Mouse (Mus musculus) thymus, postnatal 25 days (tissue): ENCODE results near the gene Ccdc69.

Experiments
- DNase-seq: peaks from one replicate; pipeline ENCODE4 v3.0.0; 2022

The Ccdc69 gene

GRCm38 (mm10) chr11:55033040-55033660 lies 44.8 kb downstream of the Ccdc69 start, which contains the start of gene Anxa6:
Gene Anxa6 (minus strand): TSS chr11:55033445.
- DNase-seq = peak; percentile 88

GRCm38 (mm10) chr11:55032286-55032685 lies 45.6 kb downstream of the Ccdc69 start:
- no peak for DNase-seq

GRCm38 (mm10) chr11:55031991-55032280 lies 46.0 kb downstream of the Ccdc69 start:
- DNase-seq = no peak

- peak; percentile 36 for DNase-seq
Measured at GRCm38 (mm10) chr11:55031211-55031990, 46.5 kb downstream of the Ccdc69 start.

GRCm38 (mm10) chr11:55028509-55028908 lies 49.4 kb downstream of the Ccdc69 start:
- no peak for DNase-seq

GRCm38 (mm10) chr11:55027204-55027855 lies 50.6 kb downstream of the Ccdc69 start:
- no peak for DNase-seq

- DNase-seq = no peak
Measured at GRCm38 (mm10) chr11:55025896-55026295, 52.0 kb downstream of the Ccdc69 start.

GRCm38 (mm10) chr11:55023583-55023982 lies 54.3 kb downstream of the Ccdc69 start:
- no peak for DNase-seq

GRCm38 (mm10) chr11:55023049-55023564 lies 54.8 kb downstream of the Ccdc69 start:
- DNase-seq = peak; percentile 92

- no peak for DNase-seq
Measured at GRCm38 (mm10) chr11:55022508-55022907, 55.4 kb downstream of the Ccdc69 start.

GRCm38 (mm10) chr11:55021859-55022258 lies 56.1 kb downstream of the Ccdc69 start:
- DNase-seq = no peak

GRCm38 (mm10) chr11:55021458-55021857 lies 56.5 kb downstream of the Ccdc69 start:
- DNase-seq = no peak

- DNase-seq = no peak
Measured at GRCm38 (mm10) chr11:55019711-55020110, 58.2 kb downstream of the Ccdc69 start.

- DNase-seq = no peak
Measured at GRCm38 (mm10) chr11:55018034-55018433, 59.9 kb downstream of the Ccdc69 start.

- no peak for DNase-seq
Measured at GRCm38 (mm10) chr11:55017201-55017600, 60.7 kb downstream of the Ccdc69 start.

GRCm38 (mm10) chr11:55016758-55017157 lies 61.2 kb downstream of the Ccdc69 start:
- no peak for DNase-seq

- DNase-seq = no peak
Measured at GRCm38 (mm10) chr11:55015831-55016241, 62.1 kb downstream of the Ccdc69 start.

- DNase-seq = no peak
Measured at GRCm38 (mm10) chr11:55015264-55015663, 62.7 kb downstream of the Ccdc69 start.

- DNase-seq = no peak
Measured at GRCm38 (mm10) chr11:55013802-55014201, 64.1 kb downstream of the Ccdc69 start.

- no peak for DNase-seq
Measured at GRCm38 (mm10) chr11:55012551-55013521, 65.1 kb downstream of the Ccdc69 start.

- DNase-seq = peak; percentile 13
Measured at GRCm38 (mm10) chr11:55011440-55011839, 66.5 kb downstream of the Ccdc69 start.

GRCm38 (mm10) chr11:55008230-55008629 lies 69.7 kb downstream of the Ccdc69 start:
- no peak for DNase-seq

GRCm38 (mm10) chr11:55005684-55006083 lies 72.2 kb downstream of the Ccdc69 start:
- no peak for DNase-seq
